Mouse (Mus musculus): ENCODE results near the gene Zfp62. TPM values are rescaled to one million over a fixed set of nuclear protein-coding genes. Genes with fewer than 3 reads are reported as not detected.

The Zfp62 gene
- total RNA-seq (2012; rRNA removed), result 30.8 and 31.8 TPM in 2 replicates
- polyA plus RNA-seq (2012; ENCODE audit: insufficient read depth in 1 of 2, insufficient read length in 2 of 2, low read depth in 1 of 2, low replicate concordance in 2 of 2, missing spikeins in 1 of 2), result 100 to 1,000 TPM in 1 of 2 experiments, 10 to 100 TPM in 1; 16.7 to 132 TPM

GRCm38 (mm10) chr11:49203129-49203768 is at the start of gene Zfp62:
Gene Zfp62 (plus strand): TSS chr11:49203292.
- DNase-seq (ENCODE audit: low read depth, low spot score), result peak; percentile 98
- Histone ChIP-seq H3K79me2 (ENCODE audit: control insufficient read depth, insufficient read depth, low read length, poor library complexity) (peaks cover 46% of the 10 kb centered on the region), H3K4me3 (ENCODE audit: control insufficient read depth in 1 of 2, insufficient read depth in 1 of 2, low read depth in 2 of 2, low read length in 2 of 2) (peak within 1 kb of the TSS; percentile 72 to 73), H3K27ac (ENCODE audit: control insufficient read depth, low read depth, low read length) (peak within 1 kb of the TSS; percentile 94), H3K4me1 (ENCODE audit: control insufficient read depth in 1 of 2, insufficient read depth in 2 of 2, low read length in 2 of 2) (peaks cover 16 to 41% of the 10 kb centered on the region in 2 experiments), H3K9ac (ENCODE audit: control insufficient read depth, low read depth, low read length, poor library complexity, severe bottlenecking) (peak within 1 kb of the TSS; percentile 93), H3K9me3 (replicated peaks; ENCODE audit: insufficient read depth, low read length) (no peaks in the 10 kb centered on the region), H3K27me3 (ENCODE audit: control insufficient read depth in 1 of 2, insufficient read depth in 2 of 2, low read length in 2 of 2) (no peaks in the 10 kb centered on the region), H3K36me3 (ENCODE audit: control insufficient read depth in 1 of 2, insufficient read depth in 2 of 2, low read length in 2 of 2) (peaks cover 4 to 45% of the 10 kb centered on the region in 2 experiments; a peak in 3 of 4 replicates)
- TF ChIP-seq E2F4 (IDR thresholded peaks at IDR 0.05; ENCODE audit: borderline replicate concordance, low read depth, low read length), result peak; percentile 78; the same call in 1 of the 2 replicates
- peak; percentile 92 for TF ChIP-seq HCFC1 (IDR thresholded peaks at IDR 0.05; ENCODE audit: low read depth, low read length)
- no peak for TF ChIP-seq ZNF384 (IDR thresholded peaks at IDR 0.05; ENCODE audit: low read depth, low read length)
- TF ChIP-seq NELFE (IDR thresholded peaks at IDR 0.05; ENCODE audit: low read depth, low read length), result peak; percentile 79
- peak; percentile 90 for TF ChIP-seq TBP (IDR thresholded peaks at IDR 0.05; ENCODE audit: low read depth, low read length)
- TF ChIP-seq MAX (IDR thresholded peaks at IDR 0.05; ENCODE audit: low read length), result peak; percentile 97
- peak; percentile 88 for TF ChIP-seq ELF1 (IDR thresholded peaks at IDR 0.05; ENCODE audit: low read depth, low read length)
- TF ChIP-seq NRF1 (IDR thresholded peaks at IDR 0.05; ENCODE audit: insufficient read depth, low read depth, low read length, poor library complexity, severe bottlenecking), result peak; percentile 16; the same call in 1 of the 2 replicates
- peak; percentile 67; the same call in 1 of the 2 replicates for TF ChIP-seq GABPA (IDR thresholded peaks at IDR 0.05; ENCODE audit: low read depth, low read length)
- no peak for TF ChIP-seq CTCF (IDR thresholded peaks at IDR 0.05 in 2 of 3, conservative IDR thresholded peaks at IDR 0.05 in 1 of 3; ENCODE audit: control insufficient read depth in 1 of 3, insufficient read depth in 1 of 3, low read depth in 2 of 3, low read length in 3 of 3, poor library complexity in 1 of 3, severe bottlenecking in 1 of 3)
- peak; percentile 75 for TF ChIP-seq KAT2A (conservative IDR thresholded peaks at IDR 0.05; ENCODE audit: low read depth, low read length)
- TF ChIP-seq GATA1 (IDR thresholded peaks at IDR 0.05; ENCODE audit: low read depth, low read length), result peak; percentile 21; the same call in 1 of the 2 replicates
- peak; percentile 68 for TF ChIP-seq POLR2AphosphoS2 (IDR thresholded peaks at IDR 0.05; ENCODE audit: low read length)
- peak in 1 of 2 experiments; percentile 62; a peak in 2 of 4 replicates for TF ChIP-seq EP300 (IDR thresholded peaks at IDR 0.05; ENCODE audit: low read depth in 1 of 2, low read length in 2 of 2)
- TF ChIP-seq USF1 (IDR thresholded peaks at IDR 0.05; ENCODE audit: low read depth, low read length), result peak; percentile 98
- TF ChIP-seq JUND (IDR thresholded peaks at IDR 0.05; ENCODE audit: low read depth, low read length), result no peak
- peak; percentile 75 to 80; a peak in 3 of 4 replicates for TF ChIP-seq POLR2A (IDR thresholded peaks at IDR 0.05; ENCODE audit: control insufficient read depth in 1 of 2, insufficient read depth in 1 of 2, low read depth in 1 of 2, low read length in 2 of 2, poor library complexity in 1 of 2)
- no peak for TF ChIP-seq POLR2AphosphoS5 (IDR thresholded peaks at IDR 0.05; ENCODE audit: borderline replicate concordance, low read depth, low read length)
- TF ChIP-seq MAFK (IDR thresholded peaks at IDR 0.05; ENCODE audit: borderline replicate concordance, low read depth, low read length), result no peak
- no peak for TF ChIP-seq TAL1 (IDR thresholded peaks at IDR 0.05; ENCODE audit: low read length)
- peak; percentile 87; the same call in 1 of the 2 replicates for TF ChIP-seq CHD1 (IDR thresholded peaks at IDR 0.05; ENCODE audit: low read depth, low read length)
- TF ChIP-seq BHLHE40 (IDR thresholded peaks at IDR 0.05; ENCODE audit: borderline replicate concordance, low read depth, low read length), result peak; percentile 99
- peak; percentile 75; the same call in 1 of the 2 replicates for TF ChIP-seq RCOR1 (IDR thresholded peaks at IDR 0.05; ENCODE audit: low read depth, low read length)
- no peak for TF ChIP-seq RAD21 (IDR thresholded peaks at IDR 0.05; ENCODE audit: low read depth, low read length)
- TF ChIP-seq SMC3 (IDR thresholded peaks at IDR 0.05; ENCODE audit: low read depth, low read length), result no peak; the same call in 1 of the 2 replicates
- TF ChIP-seq ETS1 (IDR thresholded peaks at IDR 0.05; ENCODE audit: low read depth, low read length), result peak; percentile 90
- TF ChIP-seq UBTF (IDR thresholded peaks at IDR 0.05; ENCODE audit: borderline replicate concordance, insufficient read depth, low read depth, low read length), result peak; percentile 95; the same call in 1 of the 2 replicates
- TF ChIP-seq SIN3A (IDR thresholded peaks at IDR 0.05; ENCODE audit: low read length), result peak; percentile 89
- peak; percentile 87; the same call in 1 of the 2 replicates for TF ChIP-seq MAZ (IDR thresholded peaks at IDR 0.05; ENCODE audit: low read depth, low read length)
- peak; percentile 79; the same call in 1 of the 2 replicates for TF ChIP-seq ZMIZ1 (IDR thresholded peaks at IDR 0.05; ENCODE audit: low read depth, low read length)
- TF ChIP-seq USF2 (IDR thresholded peaks at IDR 0.05; ENCODE audit: borderline replicate concordance in 1 of 2, insufficient read depth in 1 of 2, low read depth in 1 of 2, low read length in 2 of 2), result peak; percentile 59 to 93
- TF ChIP-seq MYB (IDR thresholded peaks at IDR 0.05; ENCODE audit: low read depth, low read length), result no peak
- peak; percentile 81 for TF ChIP-seq TCF12 (IDR thresholded peaks at IDR 0.05; ENCODE audit: low read depth, low read length)
- peak; percentile 64; the same call in 1 of the 2 replicates for TF ChIP-seq MEF2A (IDR thresholded peaks at IDR 0.05; ENCODE audit: extremely low read depth, insufficient replicate concordance, low read depth, low read length, poor library complexity, severe bottlenecking)
